Mouse (Mus musculus) limb, embryonic 14.5 days (tissue): ENCODE data around the gene Zbtb17. TPM values are rescaled to one million over a fixed set of nuclear protein-coding genes. Genes with fewer than 3 reads are reported as not detected.

Source experiments
- ATAC-seq: fragments of 200-750 bp; cut with Nextera tagmentation; 2 replicates; pipeline ENCODE4 v1.8.0; 2017; ENCODE audit warnings: low read depth, moderate number of reproducible peaks, moderate TSS enrichment; ENCODE audit not compliant: low FRiP score
- DNase-seq: peaks from one replicate; pipeline ENCODE4 v3.0.0-alpha.2; 2015; ENCODE audit warnings: low spot score
- H3K27ac ChIP-seq: fragments of 300-500 bp; sonication (generic); replicated peaks from 2 replicates; pipeline ENCODE4 v1.5.1; 2014; ENCODE audit warnings: low read depth, mild to moderate bottlenecking, low read length, moderate library complexity, mixed read lengths
- H3K27me3 ChIP-seq: fragments of 300-500 bp; sonication (generic); 2 replicates; pipeline ENCODE4 v1.6.1; 2014; ENCODE audit warnings: low read length, mixed read lengths; ENCODE audit not compliant: control insufficient read depth, insufficient read depth
- H3K36me3 ChIP-seq: fragments of 300-500 bp; sonication (generic); 2 replicates; pipeline ENCODE4 v1.6.1; 2014; ENCODE audit warnings: mild to moderate bottlenecking, low read length, moderate library complexity, mixed read lengths; ENCODE audit not compliant: control insufficient read depth, insufficient read depth
- H3K4me1 ChIP-seq: fragments of 300-500 bp; sonication (generic); 2 replicates; pipeline ENCODE4 v1.6.1; 2014; ENCODE audit warnings: antibody characterized with exemption, low read length, mixed read lengths; ENCODE audit not compliant: control insufficient read depth, insufficient read depth
- H3K4me2 ChIP-seq: fragments of 300-500 bp; sonication (generic); replicated peaks from 2 replicates; pipeline ENCODE4 v1.6.1; 2014; ENCODE audit warnings: low read depth, mild to moderate bottlenecking, low read length, moderate library complexity; ENCODE audit not compliant: severe bottlenecking
- H3K4me3 ChIP-seq: fragments of 300-500 bp; sonication (generic); replicated peaks from 2 replicates; pipeline ENCODE4 v1.5.1; 2014; ENCODE audit warnings: low read length
- H3K9ac ChIP-seq: fragments of 300-500 bp; sonication (generic); 2 replicates; pipeline ENCODE4 v1.6.1; 2014; ENCODE audit warnings: mild to moderate bottlenecking, low read depth, low read length, moderate library complexity; ENCODE audit not compliant: severe bottlenecking
- H3K9me3 ChIP-seq: fragments of 300-500 bp; sonication (generic); 2 replicates; pipeline ENCODE4 v1.6.1; 2016; ENCODE audit warnings: low read length; ENCODE audit not compliant: control insufficient read depth
- POLR2A ChIP-seq: fragments of 200-500 bp; IDR thresholded peaks from 2 replicates; pipeline ENCODE4 v1.8.0; 2012; ENCODE audit warnings: inconsistent platforms, mild to moderate bottlenecking, moderate library complexity, borderline replicate concordance; ENCODE audit not compliant: insufficient read depth, insufficient read length; ENCODE audit errors: extremely low read depth
- WGBS: fragments of 180-500 bp; shearing (Covaris S2); extraction: QIAGEN DNeasy Blood & Tissue Kit; methylation state at CpG from one replicate; pipeline ENCODE4 v1.1.7; 2014; 5-methylcytosine and 5-hydroxymethylcytosine counted together
- polyA plus RNA-seq, 2 experiments: library from polyadenylated mRNA; depleted of rRNA in 1 of 2; stranded (reverse) in 1 of 2; unstranded in 1 of 2; fragments of >200 nt; fragmentation: Nextera tagmentation in 1 of 2; extraction: Ambion mirVana in 1 of 2; gene quantifications; 2 replicates each; pipeline versions ENCODE4 v1.2.1 to v1.2.3; 2012 to 2014

The Zbtb17 gene
- polyA plus RNA-seq, 2 experiments: 29.0 to 48.5 TPM

DNA sequence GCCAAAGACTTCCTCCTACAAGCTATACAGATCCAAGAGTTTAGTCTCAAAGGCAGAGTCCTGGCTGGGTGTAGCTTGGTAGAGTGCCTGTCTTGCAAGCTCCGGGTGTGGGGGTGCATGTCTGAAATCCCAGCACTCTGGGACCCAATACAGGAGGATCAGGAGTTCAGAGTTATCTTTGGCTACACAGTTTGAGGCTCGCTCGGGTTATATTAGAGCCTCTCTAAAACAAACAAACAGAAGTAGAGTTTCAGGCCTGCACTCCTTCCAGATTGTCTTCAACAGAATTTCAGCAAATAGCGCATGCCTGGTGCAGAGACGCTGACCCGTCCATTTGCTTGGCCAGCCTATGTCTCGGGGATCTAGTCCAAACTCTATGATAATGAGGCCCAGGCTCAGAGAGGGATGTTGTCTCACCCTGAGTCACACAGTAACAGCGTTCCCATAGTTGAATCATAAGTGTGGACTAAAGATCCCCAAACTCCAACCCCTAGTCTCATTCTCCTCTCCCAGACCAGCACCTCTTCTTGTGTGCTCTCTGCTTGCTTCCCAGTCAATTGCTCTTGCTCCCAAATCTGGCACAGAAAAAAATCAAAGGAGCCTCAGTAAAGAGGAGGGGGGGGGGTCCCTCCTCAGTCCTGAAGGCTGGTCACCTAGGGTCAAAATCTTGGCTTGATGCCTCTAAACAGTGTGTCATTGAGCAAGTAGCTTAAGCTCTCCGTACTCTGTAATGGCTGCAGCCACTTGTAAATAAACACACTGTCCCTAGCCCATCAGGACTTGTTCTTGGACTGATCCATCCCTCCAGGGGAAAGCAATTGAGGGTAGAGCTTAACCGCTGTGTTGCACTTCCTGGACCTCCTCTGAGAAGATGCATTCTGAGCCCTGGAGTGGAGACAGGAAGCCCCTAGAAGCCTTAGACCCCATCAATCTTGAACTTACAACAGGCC is 17.4 kb upstream of the Zbtb17 start:
- 77% methylated on average over 10 of the region's 10 CpGs for WGBS
- no peak for TF ChIP-seq POLR2A
- peaks cover 18% of the 10 kb centered on the region for H3K4me1 ChIP-seq
- no peak overlapping the region for H3K9ac ChIP-seq
- DNase-seq (no peak), ATAC-seq (no peak)
- H3K9me3 ChIP-seq: no peaks in the 10 kb centered on the region
- H3K27ac ChIP-seq: no peak overlapping the region
- H3K27me3 ChIP-seq: no peaks in the 10 kb centered on the region
- H3K36me3 ChIP-seq: no peaks in the 10 kb centered on the region
- H3K4me3 ChIP-seq: no peak overlapping the region
- 0 out of 2 replicates have a peak overlapping the region, but pooled peaks have one; percentile 91 for H3K4me2 ChIP-seq

DNA sequence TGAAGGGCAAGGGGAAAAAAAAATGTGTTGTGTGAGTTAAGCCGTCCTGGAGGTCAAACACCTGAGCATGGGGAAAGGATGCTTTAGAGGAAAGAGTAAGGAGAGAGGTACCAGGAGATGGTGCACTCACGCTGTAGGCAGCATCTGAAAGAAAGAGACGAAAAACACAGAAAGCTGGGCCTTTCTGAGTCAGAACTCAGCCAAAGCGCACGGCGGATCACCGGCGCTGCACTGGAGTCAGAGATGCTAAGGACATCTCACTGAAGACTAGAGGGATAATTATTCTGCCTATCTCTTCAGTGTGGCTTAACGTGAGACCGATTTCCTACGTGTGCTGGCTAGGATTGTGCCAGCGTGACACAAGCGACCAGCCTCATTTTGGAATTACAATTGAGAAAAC is 16.5 kb upstream of the Zbtb17 start:
- no peaks in the 10 kb centered on the region for H3K27me3 ChIP-seq
- H3K36me3 ChIP-seq: no peaks in the 10 kb centered on the region
- H3K9me3 ChIP-seq: no peaks in the 10 kb centered on the region
- H3K27ac ChIP-seq: no peak overlapping the region
- H3K4me1 ChIP-seq: peaks cover 18% of the 10 kb centered on the region
- no peak overlapping the region for H3K4me2 ChIP-seq
- H3K4me3 ChIP-seq: no peak overlapping the region
- no peak for TF ChIP-seq POLR2A
- DNase-seq: no peak
- ATAC-seq: no peak
- H3K9ac ChIP-seq: no peak overlapping the region
- 84% methylated on average over 13 of the region's 13 CpGs for WGBS

GRCm38 (mm10) chr4:141429381-141429780 is 15.1 kb upstream of the Zbtb17 start:
- Histone ChIP-seq H3K9ac (no peak overlapping the region), H3K9me3 (no peaks in the 10 kb centered on the region), H3K36me3 (no peaks in the 10 kb centered on the region), H3K4me2 (no peak overlapping the region), H3K4me3 (no peak overlapping the region), H3K27me3 (no peaks in the 10 kb centered on the region), H3K27ac (no peak overlapping the region), H3K4me1 (peaks cover 18% of the 10 kb centered on the region)
- 79% methylated on average over 6 of the region's 6 CpGs for WGBS
- TF ChIP-seq POLR2A: no peak
- DNase-seq (no peak), ATAC-seq (no peak)

- Histone ChIP-seq H3K4me3 (no peak overlapping the region), H3K9me3 (no peaks in the 10 kb centered on the region), H3K27ac (no peak overlapping the region), H3K9ac (no peak overlapping the region), H3K36me3 (no peaks in the 10 kb centered on the region), H3K27me3 (no peaks in the 10 kb centered on the region), H3K4me2 (no peak overlapping the region), H3K4me1 (peaks cover 16% of the 10 kb centered on the region)
- ATAC-seq: no peak
- WGBS: 60% methylated on average over 9 of the region's 9 CpGs
- no peak for DNase-seq
- no peak for TF ChIP-seq POLR2A
These were observed 14.6 kb upstream of the Zbtb17 start for GRCm38 (mm10) chr4:141429847-141430246.

DNA sequence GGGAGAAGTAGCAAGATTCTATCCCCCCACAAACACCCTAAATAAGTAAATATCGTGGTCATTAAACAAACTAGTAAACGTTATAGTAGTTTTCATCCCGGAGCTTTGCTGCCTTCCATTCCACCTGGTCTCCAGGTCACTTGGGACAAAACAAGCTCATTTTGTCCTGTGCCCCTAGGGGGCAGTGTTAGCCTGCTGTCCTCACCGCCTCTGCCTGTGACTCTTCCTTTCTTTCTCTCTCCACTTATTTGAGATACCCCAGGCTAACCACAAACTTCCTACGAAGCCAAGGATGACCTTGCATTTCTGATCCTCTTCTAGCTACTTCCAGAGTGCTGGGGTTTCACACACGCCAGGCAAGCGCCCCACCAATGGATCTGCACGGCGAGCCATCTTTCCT is 13.5 kb upstream of the Zbtb17 start:
- Histone ChIP-seq H3K36me3 (no peaks in the 10 kb centered on the region), H3K9ac (no peak overlapping the region), H3K4me1 (peaks cover 5% of the 10 kb centered on the region; the same call in 1 of the 2 replicates), H3K4me2 (no peak overlapping the region), H3K4me3 (no peak overlapping the region), H3K27me3 (no peaks in the 10 kb centered on the region), H3K9me3 (no peaks in the 10 kb centered on the region), H3K27ac (no peak overlapping the region)
- ATAC-seq (no peak), DNase-seq (peak; percentile 62)
- 40% methylated on average over 9 of the region's 9 CpGs for WGBS
- TF ChIP-seq POLR2A: no peak

DNA sequence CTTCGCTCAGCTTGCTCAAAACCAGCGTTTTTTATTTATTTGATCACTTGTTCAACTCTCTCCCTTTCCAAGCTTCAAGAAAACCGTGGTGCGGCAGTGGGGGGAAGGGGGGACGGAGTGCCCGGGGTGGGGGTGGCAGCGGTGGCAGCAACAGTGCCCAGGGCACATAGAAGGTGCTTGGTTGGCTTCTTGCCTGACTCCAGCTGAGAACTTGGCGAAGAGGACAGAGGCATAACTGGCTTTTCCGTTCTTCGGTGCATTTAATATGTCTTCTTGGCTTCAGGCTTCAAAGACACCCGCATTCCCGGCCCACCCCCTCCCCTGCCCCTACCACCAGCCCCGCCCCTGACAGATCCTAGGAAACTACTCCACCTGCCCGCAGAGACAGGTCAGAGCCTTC is 11.8 kb upstream of the Zbtb17 start:
- WGBS: 50% methylated on average over 14 of the region's 14 CpGs
- H3K36me3 ChIP-seq: no peaks in the 10 kb centered on the region
- H3K9ac ChIP-seq: no peak overlapping the region
- no peaks in the 10 kb centered on the region for H3K9me3 ChIP-seq
- no peak overlapping the region for H3K27ac ChIP-seq
- no peak for ATAC-seq
- TF ChIP-seq POLR2A: no peak
- no peak overlapping the region for H3K4me3 ChIP-seq
- DNase-seq: no peak
- H3K4me1 ChIP-seq: no peaks in the 10 kb centered on the region
- no peak overlapping the region for H3K4me2 ChIP-seq
- no peaks in the 10 kb centered on the region for H3K27me3 ChIP-seq
